Mouse (Mus musculus) liver, embryonic 15.5 days (tissue): ENCODE results near the gene Neurod2. TPM values are rescaled to one million over a fixed set of nuclear protein-coding genes. Genes with fewer than 3 reads are reported as not detected.

ENCODE experiments used
- ATAC-seq: fragments of 200-750 bp; cut with Nextera tagmentation; 2 replicates; pipeline ENCODE4 v1.8.0; 2017; ENCODE audit warnings: moderate number of reproducible peaks, mild to moderate bottlenecking, moderate library complexity; ENCODE audit not compliant: insufficient read depth
- H3K27ac ChIP-seq: fragments of 300-500 bp; sonication (generic); replicated peaks from 2 replicates; pipeline ENCODE4 v1.5.1; 2015; ENCODE audit warnings: mild to moderate bottlenecking, inconsistent platforms
- H3K27me3 ChIP-seq: fragments of 300-500 bp; sonication (generic); 2 replicates; pipeline ENCODE4 v1.6.1; 2015; ENCODE audit warnings: mild to moderate bottlenecking, inconsistent platforms
- H3K36me3 ChIP-seq: fragments of 300-500 bp; sonication (generic); replicated peaks from 2 replicates; pipeline ENCODE4 v1.6.1; 2015; ENCODE audit warnings: moderate library complexity, mild to moderate bottlenecking, inconsistent platforms
- H3K4me1 ChIP-seq: fragments of 300-500 bp; sonication (generic); replicated peaks from 2 replicates; pipeline ENCODE4 v1.6.1; 2015; ENCODE audit warnings: inconsistent platforms
- H3K4me2 ChIP-seq: fragments of 300-500 bp; sonication (generic); 2 replicates; pipeline ENCODE4 v1.6.1; 2015; ENCODE audit warnings: moderate library complexity, mild to moderate bottlenecking, inconsistent platforms
- H3K4me3 ChIP-seq: fragments of 300-500 bp; sonication (generic); replicated peaks from 2 replicates; pipeline ENCODE4 v1.5.1; 2015; ENCODE audit warnings: mild to moderate bottlenecking, inconsistent platforms
- H3K9ac ChIP-seq: fragments of 300-500 bp; sonication (generic); 2 replicates; pipeline ENCODE4 v1.6.1; 2015; ENCODE audit warnings: moderate library complexity, mild to moderate bottlenecking, inconsistent platforms
- H3K9me3 ChIP-seq: fragments of 300-500 bp; sonication (generic); replicated peaks from 2 replicates; pipeline ENCODE4 v1.6.1; 2016; ENCODE audit warnings: inconsistent platforms
- WGBS: fragments of 180-500 bp; shearing (Covaris S2); methylation state at CpG from one replicate; pipeline ENCODE4 v1.1.7; 2015; ENCODE audit warnings: mixed read lengths; ENCODE audit not compliant: insufficient replicate concordance; 5-methylcytosine and 5-hydroxymethylcytosine counted together
- polyA plus RNA-seq: library from polyadenylated mRNA; unstranded; fragments of >200 nt; fragmentation: Nextera tagmentation; extraction: Ambion mirVana; gene quantifications from 2 replicates; pipeline ENCODE4 v1.2.1, GENCODE M21; 2015

The Neurod2 gene
- polyA plus RNA-seq, 1 experiment from 2014 or later, result not detected

- Histone ChIP-seq H3K36me3 (peaks cover 10% of the 10 kb centered on the region), H3K4me1 (no peaks in the 10 kb centered on the region), H3K27ac (no peak overlapping the region), H3K27me3 (peaks cover 28% of the 10 kb centered on the region), H3K4me2 (no peak overlapping the region), H3K9ac (no peak overlapping the region), H3K9me3 (no peaks in the 10 kb centered on the region), H3K4me3 (no peak overlapping the region)
- WGBS, result 45% methylated on average over 9 of the region's 9 CpGs
- no peak for ATAC-seq
These were observed 45.7 kb downstream of the Neurod2 start for GRCm38 (mm10) chr11:98283740-98284139.

Other genes with a start within 250 kb of the Neurod2 start
- gene Fbxl20, start 179.2 kb downstream of the Neurod2 start, polyA plus RNA-seq, result 6.5 and 6.9 TPM in 2 replicates
- gene Med1, start 136.4 kb downstream of the Neurod2 start, polyA plus RNA-seq, result 21.1 and 21.3 TPM in 2 replicates
- 5.3 and 5.7 TPM in 2 replicates for gene Cdk12, start 126.6 kb downstream of the Neurod2 start, polyA plus RNA-seq
- 0.59 and 0.93 TPM in 2 replicates for gene Ppp1r1b, start 18.8 kb upstream of the Neurod2 start, polyA plus RNA-seq
- gene Stard3, start 28.7 kb upstream of the Neurod2 start, polyA plus RNA-seq, result 16.4 and 19.6 TPM in 2 replicates
- 1.1 and 1.7 TPM in 2 replicates for gene Tcap, start 54.2 kb upstream of the Neurod2 start, polyA plus RNA-seq
- not detected in 2 replicates for gene Pnmt, start 56.8 kb upstream of the Neurod2 start, polyA plus RNA-seq
- 3.3 and 3.5 TPM in 2 replicates for gene Pgap3, start 70.8 kb upstream of the Neurod2 start, polyA plus RNA-seq
- gene Erbb2, start 82.8 kb upstream of the Neurod2 start, polyA plus RNA-seq, result 2.0 and 2.3 TPM in 2 replicates
- 57.2 TPM in 2 replicates for gene Mien1, start 109.3 kb upstream of the Neurod2 start, polyA plus RNA-seq
- gene Grb7, start 116.7 kb upstream of the Neurod2 start, polyA plus RNA-seq, result 25.5 and 32.0 TPM in 2 replicates
- gene Ikzf3, start 216.4 kb upstream of the Neurod2 start, polyA plus RNA-seq, result 0.10 and 0.13 TPM in 2 replicates
- gene Zpbp2, start 221.4 kb upstream of the Neurod2 start, polyA plus RNA-seq, result 0.62 and 0.79 TPM in 2 replicates